Mouse (Mus musculus) gastrocnemius, adult 18-20 months (tissue): ENCODE measurements around the gene Hoxb1. TPM values are rescaled to one million over a fixed set of nuclear protein-coding genes. Genes with fewer than 3 reads are reported as not detected.

Source experiments
- DNase-seq: peaks from one replicate; pipeline ENCODE4 v3.0.0; 2021; ENCODE audit warnings: low spot score
- total RNA-seq, 2 experiments: library from RNA; stranded (reverse); gene quantifications; 2 replicates each; pipeline ENCODE4 v1.2.3; 2021

Hoxb1 gene
- total RNA-seq, 2 experiments from 2014 or later: not detected

DNA sequence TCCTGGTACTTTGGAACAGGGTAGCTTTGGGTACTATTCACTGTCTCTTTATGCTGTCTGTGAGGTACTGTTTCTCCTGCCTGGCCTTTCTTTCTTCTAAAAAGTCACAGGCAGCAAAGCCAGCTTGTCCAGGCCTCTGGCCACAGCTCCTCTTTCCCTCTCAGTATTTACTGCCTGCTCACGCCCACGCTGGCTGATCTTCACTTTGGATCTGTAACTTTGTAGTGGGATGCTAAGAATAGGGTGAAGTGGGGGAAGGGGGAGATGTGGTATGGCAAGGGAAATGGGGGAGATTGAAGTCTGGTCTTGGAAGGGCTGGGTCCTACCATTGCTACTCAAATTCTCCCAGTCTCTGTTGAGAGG is 31.6 kb upstream of the Hoxb1 start:
- no peak for DNase-seq

DNA sequence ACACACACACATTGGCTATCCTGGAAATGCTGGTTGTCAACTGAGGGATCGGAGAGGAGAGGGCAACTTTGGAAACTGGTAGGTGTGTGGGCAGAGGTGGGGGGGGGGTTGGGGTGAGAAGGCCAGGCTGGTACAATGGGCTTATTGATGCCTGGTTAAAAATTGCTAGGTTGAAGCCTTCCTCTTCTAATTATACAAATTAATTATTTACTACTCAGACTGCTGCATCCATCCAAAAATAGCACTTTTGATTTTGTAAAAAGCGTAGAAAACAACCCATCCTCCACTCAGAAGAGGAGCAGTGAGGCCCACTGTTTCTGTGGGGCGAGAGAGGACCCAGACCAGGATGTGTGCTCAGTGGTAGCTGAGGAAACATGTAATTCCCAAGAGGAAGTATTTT is 30.6 kb upstream of the Hoxb1 start:
- DNase-seq: no peak

DNA sequence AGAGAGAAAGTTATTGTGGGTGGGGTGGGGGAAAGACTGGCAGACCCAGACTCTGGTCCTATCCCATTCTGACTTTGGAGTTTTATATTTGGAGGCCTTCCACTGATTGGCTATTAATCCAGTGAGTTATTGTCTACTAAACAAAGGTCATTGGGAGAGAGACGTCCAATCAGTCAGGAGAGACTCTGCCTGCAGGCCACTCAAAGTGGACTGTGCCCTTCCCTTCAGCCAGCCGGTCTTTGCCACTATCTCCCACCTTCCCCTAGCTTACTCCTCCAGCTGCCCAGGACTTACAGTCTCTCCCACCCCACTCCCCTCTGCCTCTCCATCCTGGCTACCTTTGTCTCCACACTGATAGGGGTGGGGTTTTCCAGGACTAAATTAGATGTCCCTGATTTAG is 29.0 kb upstream of the Hoxb1 start:
- DNase-seq: no peak

DNA sequence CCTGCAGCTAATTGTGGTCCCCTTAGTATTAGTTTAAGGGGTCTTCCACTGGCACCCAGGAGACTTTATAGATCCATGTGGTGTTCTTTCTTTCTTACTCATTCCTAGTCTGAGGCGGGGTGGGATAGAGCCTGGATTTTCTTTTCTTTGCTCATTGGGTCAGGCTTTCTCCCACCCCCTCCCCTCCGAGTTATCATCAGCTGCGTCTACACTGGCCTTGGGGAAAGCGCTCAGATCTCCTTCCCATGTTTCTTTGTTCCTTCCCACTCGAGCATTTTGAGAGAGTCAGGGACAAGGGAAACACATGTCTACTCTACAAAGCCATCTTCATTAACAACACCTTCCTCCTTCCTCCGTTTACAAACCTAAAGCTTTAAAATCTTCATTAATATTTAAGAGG is 28.5 kb upstream of the Hoxb1 start:
- DNase-seq: no peak

DNA sequence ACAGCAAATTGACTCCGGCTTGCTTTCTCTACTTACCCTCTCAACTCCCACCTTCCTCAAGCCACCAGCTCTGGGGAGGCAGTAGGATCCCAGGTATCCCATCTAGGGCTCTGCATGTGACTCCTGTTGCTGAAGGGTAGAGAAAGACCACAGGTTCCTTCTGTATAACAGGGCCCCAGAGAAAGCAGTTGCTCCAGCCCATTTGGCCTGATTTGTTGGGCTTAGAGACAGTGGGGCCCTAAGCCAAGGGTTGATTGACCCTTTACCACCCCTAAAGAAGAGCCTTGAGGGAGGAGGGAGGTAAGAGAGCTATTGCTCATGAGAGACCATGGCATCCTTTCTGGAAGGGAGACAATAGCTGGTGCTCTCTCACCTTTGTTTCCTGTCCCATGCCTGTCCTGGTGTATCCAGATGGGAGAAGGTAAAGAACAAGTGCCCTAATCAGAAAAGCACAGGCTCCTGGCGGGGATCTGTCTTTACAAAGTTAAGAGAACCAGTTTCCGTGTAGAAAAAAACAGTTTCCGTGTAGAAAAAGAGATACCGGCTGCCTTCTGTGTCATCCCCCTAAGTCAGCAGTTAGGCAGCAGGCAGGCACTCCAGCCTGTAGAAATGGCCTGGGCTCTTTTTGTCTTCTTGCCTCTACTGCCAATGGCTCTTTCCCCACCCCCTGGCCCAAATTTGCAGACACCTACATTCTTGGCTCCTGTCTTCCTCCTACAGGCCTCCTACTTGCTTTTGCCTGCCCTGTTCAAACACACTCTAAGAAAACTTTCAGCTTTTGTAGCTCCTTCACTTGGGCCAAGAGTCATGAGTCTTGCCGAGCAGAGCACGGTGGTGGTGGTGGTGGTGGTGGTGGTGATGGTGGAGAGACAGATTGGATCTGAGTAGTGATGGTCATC is 26.3 kb upstream of the Hoxb1 start:
- no peak for DNase-seq

DNA sequence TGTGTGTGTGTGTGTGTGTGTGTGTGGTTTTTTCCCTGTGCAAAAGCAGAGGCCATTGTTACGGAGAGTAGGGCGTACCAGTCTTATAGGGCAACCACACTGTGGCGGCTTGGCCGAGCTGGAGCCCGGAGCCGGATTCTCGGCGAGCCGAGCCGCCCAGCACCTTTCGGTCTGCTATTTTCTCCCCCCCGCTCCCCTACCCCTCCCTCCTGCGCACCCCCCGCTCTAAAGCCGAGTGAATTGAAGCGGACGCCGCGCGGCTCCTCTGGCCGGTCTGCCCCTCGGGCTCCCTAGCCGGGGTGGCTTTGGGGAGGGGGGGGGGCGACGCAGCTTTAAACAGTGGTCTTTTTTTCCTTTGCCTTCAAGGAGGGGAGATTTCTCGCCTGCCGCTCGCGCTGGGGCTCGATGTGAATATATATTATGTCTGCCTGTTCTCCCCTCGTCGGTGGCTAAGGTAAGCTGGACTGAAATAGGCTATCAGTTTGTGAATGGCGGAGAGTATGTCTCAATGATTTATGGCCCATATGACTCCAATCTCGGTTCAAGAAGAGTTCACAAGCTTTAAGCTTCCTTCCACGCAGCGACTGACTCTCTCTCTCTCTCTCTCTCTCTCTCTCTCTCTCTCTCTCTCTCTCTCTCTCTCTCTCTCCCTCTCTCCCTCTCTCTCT is 24.7 kb upstream of the Hoxb1 start:
- no peak for DNase-seq

DNA sequence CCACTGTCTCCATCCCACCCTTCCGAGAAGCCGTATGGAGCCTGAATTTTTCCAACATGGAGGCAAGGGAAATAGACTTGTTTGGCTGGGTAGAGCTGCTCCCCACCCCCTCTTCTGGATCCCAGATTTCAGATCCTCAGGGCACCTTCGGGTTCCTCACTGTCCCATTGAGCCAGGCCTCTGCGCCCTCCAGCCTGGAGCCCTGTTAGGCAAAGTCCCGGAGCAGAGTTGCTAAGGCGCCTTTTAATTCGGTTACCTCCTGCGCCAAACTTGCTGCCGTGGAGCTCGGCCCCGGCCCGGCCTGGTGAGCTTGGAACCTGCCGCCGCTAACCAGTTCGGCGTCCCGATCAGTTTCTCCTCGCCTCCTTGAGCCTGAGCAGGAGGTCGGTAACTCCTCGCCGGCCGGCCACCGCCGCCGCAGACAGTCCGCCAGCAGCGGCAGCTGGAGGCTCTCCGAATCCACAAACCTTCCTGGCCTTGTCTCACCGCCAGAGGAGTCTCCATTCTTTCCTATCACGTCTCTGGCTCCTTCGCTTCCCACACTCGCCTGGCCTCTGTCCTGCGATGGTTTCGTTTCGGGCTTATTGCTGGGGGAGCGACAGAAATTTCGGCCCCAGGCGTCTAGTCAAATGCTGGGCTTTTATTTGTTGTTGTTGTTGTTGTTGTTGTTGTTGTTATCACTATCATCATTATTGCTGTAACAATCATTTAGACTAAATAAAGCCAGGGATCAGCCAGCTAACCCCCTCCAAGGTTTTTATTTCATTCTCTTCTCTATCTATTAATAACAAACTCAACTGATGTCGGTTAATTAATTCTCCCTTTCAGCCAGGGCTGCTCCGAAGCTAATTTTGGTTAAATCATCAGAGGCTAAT is 23.6 kb upstream of the Hoxb1 start:
- no peak for DNase-seq

DNA sequence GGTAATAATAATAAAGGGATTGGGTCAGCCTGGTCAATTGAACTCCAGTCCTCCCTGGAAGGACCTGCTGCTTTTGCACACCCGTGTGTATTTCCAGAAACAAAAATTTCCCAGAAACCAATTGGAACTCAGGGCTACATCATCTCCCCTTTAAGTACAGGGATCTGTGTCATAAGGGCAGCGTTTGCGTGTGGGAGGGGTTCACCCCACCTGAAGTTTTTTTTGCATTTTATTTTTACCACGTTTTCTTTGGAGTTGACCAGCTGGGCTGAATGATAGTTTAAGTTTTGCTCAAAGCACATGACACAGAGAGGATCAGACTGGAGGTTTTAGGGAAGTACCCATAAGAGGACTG is 23.0 kb upstream of the Hoxb1 start:
- DNase-seq: no peak

DNA sequence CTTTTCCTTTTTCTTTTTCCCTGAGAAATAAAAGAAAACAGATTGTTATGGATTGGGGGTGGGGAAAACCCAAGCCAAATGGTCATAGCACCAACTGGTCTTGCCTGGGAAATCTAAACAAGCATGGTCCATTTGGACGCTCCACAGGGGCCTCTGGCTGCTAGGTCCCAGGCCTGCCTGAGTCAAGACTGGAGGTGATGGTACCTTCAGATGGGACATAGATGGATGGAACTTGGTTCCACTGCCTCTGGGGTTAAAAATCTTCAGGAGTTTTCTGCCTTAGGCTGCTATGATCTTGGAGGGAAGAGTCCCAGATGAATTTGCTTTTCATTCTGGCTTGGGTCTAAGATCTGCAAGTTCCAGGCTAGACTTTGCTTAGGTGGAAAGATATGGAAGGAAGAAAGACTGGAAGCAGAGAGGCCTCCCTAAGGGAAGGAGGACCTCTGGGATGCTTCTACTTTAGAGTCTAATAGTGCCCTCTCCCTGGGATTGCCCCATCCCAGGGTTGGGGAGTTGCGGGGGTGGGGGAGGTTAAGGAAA is 22.3 kb upstream of the Hoxb1 start:
- no peak for DNase-seq

DNA sequence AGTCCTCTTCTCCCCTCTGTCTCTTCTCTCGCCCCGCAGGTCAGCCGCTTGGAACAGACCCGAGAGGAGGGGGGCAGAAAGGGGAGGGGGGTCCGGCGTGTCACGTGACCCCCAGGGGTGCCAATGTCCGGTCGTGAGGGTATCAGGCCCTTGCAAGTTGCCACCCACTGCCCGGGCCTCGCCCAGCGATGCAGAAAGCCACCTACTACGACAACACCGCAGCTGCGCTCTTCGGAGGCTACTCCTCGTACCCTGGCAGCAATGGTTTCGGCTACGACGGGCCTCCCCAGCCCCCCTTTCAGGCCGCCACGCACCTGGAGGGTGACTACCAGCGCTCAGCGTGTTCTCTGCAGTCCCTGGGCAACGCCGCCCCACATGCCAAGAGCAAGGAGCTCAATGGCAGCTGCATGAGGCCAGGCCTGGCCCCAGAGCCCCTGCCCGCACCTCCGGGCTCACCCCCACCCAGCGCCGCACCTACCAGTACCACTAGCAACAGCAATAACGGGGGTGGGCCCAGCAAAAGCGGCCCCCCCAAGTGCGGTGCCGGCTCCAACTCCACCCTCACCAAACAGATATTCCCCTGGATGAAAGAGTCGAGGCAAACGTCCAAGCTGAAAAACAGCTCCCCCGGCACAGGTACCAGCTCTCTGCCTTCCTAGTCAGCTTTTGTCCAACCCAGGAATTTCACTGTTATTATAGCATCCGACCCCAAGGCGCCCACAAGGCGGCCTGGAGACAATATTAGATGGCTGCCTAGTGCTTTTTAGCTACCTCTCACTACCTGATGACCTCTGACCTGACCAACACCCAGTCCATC is 21.3 kb upstream of the Hoxb1 start:
- no peak for DNase-seq

DNA sequence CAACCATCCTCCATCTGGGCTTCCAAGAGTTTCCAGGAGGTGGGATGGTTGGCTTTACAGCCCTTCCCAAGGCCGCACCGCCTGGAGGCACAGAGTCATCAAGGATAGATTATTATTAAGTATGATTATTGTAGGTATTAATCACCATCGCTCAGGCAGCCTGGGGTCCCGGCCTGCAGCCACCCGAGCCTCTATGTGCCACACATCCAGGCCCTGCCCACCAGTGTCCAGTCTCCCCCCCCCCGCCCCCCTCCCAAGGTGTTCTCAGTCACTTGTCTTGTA is 20.7 kb upstream of the Hoxb1 start:
- no peak for DNase-seq

DNA sequence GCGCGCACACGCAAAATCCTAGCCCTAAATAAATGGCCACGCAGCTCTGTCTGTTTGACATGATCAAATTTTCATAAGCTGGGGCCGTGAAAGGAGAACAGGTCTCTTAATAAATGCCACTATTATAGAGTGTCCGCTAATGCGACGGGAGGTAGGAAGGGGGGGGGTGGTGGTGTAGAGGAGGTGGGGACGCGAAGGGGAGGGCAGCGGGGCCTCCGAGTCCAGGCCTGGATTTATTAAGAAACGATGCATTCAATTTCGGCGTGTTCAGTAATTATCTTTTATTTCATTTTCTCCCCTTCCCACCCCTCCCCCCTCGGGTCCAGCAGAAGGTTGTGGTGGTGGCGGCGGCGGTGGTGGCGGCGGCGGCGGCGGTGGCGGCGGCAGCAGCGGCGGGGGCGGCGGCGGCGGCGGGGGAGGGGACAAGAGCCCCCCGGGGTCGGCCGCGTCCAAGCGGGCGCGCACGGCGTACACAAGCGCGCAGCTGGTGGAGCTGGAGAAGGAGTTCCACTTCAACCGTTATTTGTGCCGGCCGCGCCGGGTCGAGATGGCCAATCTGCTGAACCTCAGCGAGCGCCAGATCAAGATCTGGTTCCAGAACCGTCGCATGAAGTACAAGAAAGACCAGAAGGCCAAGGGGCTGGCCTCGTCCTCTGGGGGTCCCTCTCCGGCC is 20.2 kb upstream of the Hoxb1 start:
- DNase-seq: no peak

DNA sequence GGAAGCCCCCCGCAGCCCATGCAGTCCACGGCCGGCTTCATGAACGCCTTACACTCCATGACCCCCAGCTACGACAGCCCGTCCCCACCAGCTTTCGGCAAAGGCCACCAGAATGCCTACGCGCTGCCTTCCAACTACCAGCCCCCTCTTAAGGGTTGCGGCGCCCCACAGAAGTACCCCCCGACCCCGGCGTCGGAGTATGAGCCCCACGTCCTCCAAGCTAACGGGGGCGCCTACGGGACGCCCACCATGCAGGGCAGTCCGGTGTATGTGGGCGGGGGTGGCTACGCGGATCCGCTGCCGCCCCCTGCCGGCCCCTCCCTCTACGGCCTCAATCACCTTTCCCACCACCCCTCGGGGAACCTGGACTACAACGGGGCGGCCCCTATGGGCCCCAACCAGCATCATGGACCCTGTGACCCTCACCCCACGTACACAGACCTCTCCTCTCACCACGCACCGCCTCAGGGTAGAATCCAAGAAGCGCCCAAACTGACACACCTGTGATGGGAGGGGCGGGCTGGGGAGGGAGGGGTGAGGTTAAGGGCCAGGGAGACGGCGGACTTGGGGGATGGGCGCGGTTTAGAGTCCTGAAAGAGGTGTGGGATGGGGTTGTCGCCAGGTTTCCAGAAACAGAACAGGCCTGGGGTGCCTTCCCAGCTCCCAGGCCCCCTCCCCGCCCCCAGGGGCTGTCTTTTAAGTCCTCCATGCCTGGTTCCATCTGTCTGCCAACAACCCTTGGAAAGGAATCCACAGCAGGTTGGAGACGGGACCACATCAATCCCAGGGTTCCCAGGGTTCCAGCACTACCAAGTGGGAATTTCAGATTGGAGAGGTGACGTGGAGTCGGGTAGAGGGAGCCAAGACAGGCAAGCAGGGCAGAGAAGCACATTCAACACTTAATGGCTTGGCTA is 19.4 kb upstream of the Hoxb1 start:
- no peak for DNase-seq

DNA sequence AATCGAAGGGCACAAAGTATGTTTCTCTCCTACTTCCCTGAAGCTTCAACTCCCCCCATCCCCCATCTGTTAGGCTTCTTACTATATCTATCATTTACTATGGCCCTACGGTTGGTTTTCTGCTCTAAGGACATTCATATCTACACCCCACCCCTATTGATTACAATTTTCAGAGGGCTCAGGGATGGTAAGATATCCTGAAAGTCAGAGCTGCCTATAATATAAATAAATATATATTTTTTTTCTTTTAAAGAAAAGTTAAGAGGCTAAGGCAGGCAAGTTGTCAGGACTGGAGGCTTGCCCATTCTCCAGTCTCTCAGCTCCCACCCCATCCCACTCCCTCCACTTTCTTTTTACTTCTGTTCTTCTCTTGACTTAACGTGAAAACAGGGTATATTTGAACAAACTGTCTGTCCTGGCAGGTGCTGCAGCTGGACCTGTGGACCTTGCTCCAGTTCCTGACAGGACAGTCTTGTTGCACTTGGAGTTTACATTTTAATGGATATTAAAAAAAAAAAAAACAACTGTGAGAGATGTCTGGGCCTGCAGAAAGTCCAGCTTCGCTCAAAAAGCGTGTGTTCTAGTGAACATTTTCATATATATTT is 18.5 kb upstream of the Hoxb1 start:
- no peak for DNase-seq

DNA sequence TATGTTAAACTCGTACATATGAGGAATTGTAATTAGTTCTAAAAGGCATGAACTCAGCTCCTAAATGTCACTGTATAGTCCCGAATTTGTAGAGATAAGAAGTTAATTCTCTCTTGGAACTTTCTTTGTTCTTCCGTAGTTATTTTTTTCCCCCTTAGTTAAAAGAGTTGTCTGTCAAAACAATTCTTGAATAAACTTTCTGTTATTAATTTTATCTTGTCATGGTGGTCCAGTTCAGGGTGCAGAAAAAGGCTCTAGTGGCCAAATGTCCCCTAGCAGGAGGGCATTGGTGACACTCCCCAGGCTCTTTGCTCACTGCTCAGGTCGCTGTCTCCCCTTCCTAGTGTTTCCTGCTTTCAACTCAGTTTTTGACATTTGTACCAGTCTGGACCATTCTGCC is 17.8 kb upstream of the Hoxb1 start:
- DNase-seq: no peak

DNA sequence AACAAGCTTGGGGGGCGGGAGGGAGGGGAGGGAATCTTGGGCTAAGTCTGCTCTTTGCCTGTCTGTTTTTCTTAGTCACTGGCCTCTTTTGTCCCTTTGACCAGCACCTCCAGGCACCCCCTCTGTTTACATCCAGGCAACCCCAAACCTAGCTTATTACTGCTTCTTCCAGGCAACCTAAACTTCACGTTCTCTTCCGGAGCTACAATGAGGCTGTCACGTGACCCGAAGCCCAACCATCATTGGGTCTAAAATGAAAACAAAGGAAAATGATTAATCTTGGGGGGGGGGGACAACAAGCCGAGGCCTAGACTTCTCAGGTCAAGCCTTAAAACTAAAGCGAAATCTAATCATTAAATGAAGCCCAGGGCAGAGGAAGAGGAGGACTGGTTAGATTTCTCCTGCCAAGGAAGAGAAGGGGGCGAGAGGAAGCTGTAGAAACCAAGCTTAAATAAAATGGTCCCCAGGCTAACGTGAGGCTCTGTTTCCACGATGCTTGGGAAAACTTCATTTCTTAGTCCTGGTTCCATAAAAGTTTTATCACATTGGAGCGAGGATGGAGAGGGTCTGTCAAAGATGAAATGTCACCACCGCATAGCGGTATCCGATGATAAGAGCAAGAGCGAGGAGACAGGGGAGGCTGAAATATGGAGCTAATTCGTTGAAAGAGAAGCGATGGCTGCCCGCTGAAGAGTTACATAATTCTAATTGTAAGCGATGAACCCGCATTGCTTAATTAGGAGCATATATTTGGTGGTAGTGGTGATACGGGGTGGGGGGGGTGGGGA is 17.2 kb upstream of the Hoxb1 start:
- no peak for DNase-seq

DNA sequence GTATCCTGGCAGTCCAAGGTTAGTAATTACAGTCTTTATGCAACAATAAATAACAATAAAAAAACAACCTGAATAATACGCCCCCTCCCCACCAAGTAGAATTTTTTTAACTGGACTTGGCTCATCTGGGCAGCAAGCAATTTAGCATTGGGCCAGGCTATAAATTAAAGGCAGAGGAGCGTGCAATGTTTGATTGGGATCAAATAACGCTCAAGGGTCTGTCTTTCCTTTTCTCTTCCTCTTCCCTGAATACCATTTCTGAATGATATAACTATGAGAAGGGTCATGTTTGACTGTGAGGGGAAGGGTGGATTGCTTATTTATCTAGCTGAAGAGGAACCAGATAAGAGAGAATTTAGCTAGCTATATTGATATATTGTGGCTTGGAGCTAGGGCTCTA is 16.6 kb upstream of the Hoxb1 start:
- no peak for DNase-seq
